Mouse (Mus musculus) ES-CJ7 (cell line): Measurements from ENCODE around the gene Cbx8.

Experiments used
- DNase-seq: peaks from one replicate; pipeline ENCODE4 v3.0.0; 2011; ENCODE audit warnings: low read depth, low spot score

Cbx8 gene

GRCm38 (mm10) chr11:118992781-118993180, 48.0 kb downstream of the Cbx8 start:
- no peak for DNase-seq

- DNase-seq, result no peak
Observed at GRCm38 (mm10) chr11:118987999-118988398, 52.8 kb downstream of the Cbx8 start, which contains the start of gene Enpp7. Gene Enpp7, plus strand, starts transcription at chr11:118988188.
